Mouse (Mus musculus): ENCODE data around the gene Aif1. TPM values are rescaled to one million over a fixed set of nuclear protein-coding genes. Genes with fewer than 3 reads are reported as not detected.

The Aif1 gene
- polyA plus RNA-seq, 1 experiment from 2014 or later = 22.8 TPM

- Histone ChIP-seq H3K9me3 (replicated peaks; ENCODE audit: control insufficient read depth, low read length) (no peaks in the 10 kb centered on the region), H3K27ac (ENCODE audit: low read length) (no peak overlapping the region), H3K36me3 (ENCODE audit: control insufficient read depth, insufficient read depth) (no peaks in the 10 kb centered on the region), H3K4me3 (ENCODE audit: low read depth, low read length) (no peak overlapping the region), H3K9ac (ENCODE audit: low read depth, low read length) (no peak overlapping the region), H3K27me3 (ENCODE audit: control insufficient read depth, insufficient read depth, low read depth, low read length) (peaks cover 58% of the 10 kb centered on the region), H3K4me2 (ENCODE audit: low read depth, low read length) (no peak overlapping the region), H3K4me1 (ENCODE audit: control insufficient read depth, low read depth, low read length) (peaks cover 9% of the 10 kb centered on the region)
- WGBS (ENCODE audit: insufficient replicate concordance) = 69% methylated on average over 8 of the region's 8 CpGs
- ATAC-seq (ENCODE audit: low read depth) = no peak
Measured at GRCm38 (mm10) chr17:35198946-35199345, 23.1 kb upstream of the Aif1 start.

GRCm38 (mm10) chr17:35198029-35198428 is 22.2 kb upstream of the Aif1 start:
- Histone ChIP-seq H3K36me3 (ENCODE audit: control insufficient read depth, insufficient read depth) (no peaks in the 10 kb centered on the region), H3K27ac (ENCODE audit: low read length) (no peak overlapping the region), H3K9me3 (replicated peaks; ENCODE audit: control insufficient read depth, low read length) (no peaks in the 10 kb centered on the region), H3K4me2 (ENCODE audit: low read depth, low read length) (no peak overlapping the region), H3K27me3 (ENCODE audit: control insufficient read depth, insufficient read depth, low read depth, low read length) (peaks cover 52% of the 10 kb centered on the region), H3K9ac (ENCODE audit: low read depth, low read length) (no peak overlapping the region), H3K4me1 (ENCODE audit: control insufficient read depth, low read depth, low read length) (peaks cover 9% of the 10 kb centered on the region), H3K4me3 (ENCODE audit: low read depth, low read length) (no peak overlapping the region)
- ATAC-seq (ENCODE audit: low read depth) = no peak
- WGBS (ENCODE audit: insufficient replicate concordance) = 54% methylated on average over 7 of the region's 7 CpGs

- Histone ChIP-seq H3K4me1 (ENCODE audit: control insufficient read depth, low read depth, low read length) (peaks cover 9% of the 10 kb centered on the region), H3K27ac (ENCODE audit: low read length) (no peak overlapping the region), H3K4me3 (ENCODE audit: low read depth, low read length) (no peak overlapping the region), H3K36me3 (ENCODE audit: control insufficient read depth, insufficient read depth) (no peaks in the 10 kb centered on the region), H3K9ac (ENCODE audit: low read depth, low read length) (no peak overlapping the region), H3K4me2 (ENCODE audit: low read depth, low read length) (no peak overlapping the region), H3K27me3 (ENCODE audit: control insufficient read depth, insufficient read depth, low read depth, low read length) (peaks cover 49% of the 10 kb centered on the region), H3K9me3 (replicated peaks; ENCODE audit: control insufficient read depth, low read length) (no peaks in the 10 kb centered on the region)
- ATAC-seq (ENCODE audit: low read depth) = no peak
- WGBS (ENCODE audit: insufficient replicate concordance) = 26% methylated on average over 6 of the region's 6 CpGs
Measured at GRCm38 (mm10) chr17:35197126-35197525, 21.3 kb upstream of the Aif1 start.

- Histone ChIP-seq H3K4me1 (ENCODE audit: control insufficient read depth, low read depth, low read length) (peaks cover 9% of the 10 kb centered on the region), H3K9ac (ENCODE audit: low read depth, low read length) (peak overlapping the region; percentile 55; the same call in 1 of the 2 replicates), H3K36me3 (ENCODE audit: control insufficient read depth, insufficient read depth) (no peaks in the 10 kb centered on the region), H3K27me3 (ENCODE audit: control insufficient read depth, insufficient read depth, low read depth, low read length) (peaks cover 41% of the 10 kb centered on the region), H3K4me3 (ENCODE audit: low read depth, low read length) (peak overlapping the region; percentile 55), H3K9me3 (replicated peaks; ENCODE audit: control insufficient read depth, low read length) (no peaks in the 10 kb centered on the region), H3K4me2 (ENCODE audit: low read depth, low read length) (peak overlapping the region; percentile 76), H3K27ac (ENCODE audit: low read length) (no peak overlapping the region)
- 31% methylated on average over 9 of the region's 9 CpGs for WGBS (ENCODE audit: insufficient replicate concordance)
- 0 out of 2 replicates have a peak, but pooled peaks have one; percentile 4 for ATAC-seq (ENCODE audit: low read depth)
Measured at GRCm38 (mm10) chr17:35196321-35196641, 20.4 kb upstream of the Aif1 start.

GRCm38 (mm10) chr17:35195631-35196320 is 19.9 kb upstream of the Aif1 start:
- Histone ChIP-seq H3K27ac (ENCODE audit: low read length) (peak overlapping the region; percentile 24; the same call in 1 of the 2 replicates), H3K4me2 (ENCODE audit: low read depth, low read length) (peak overlapping the region; percentile 76), H3K4me1 (ENCODE audit: control insufficient read depth, low read depth, low read length) (peaks cover 9% of the 10 kb centered on the region), H3K27me3 (ENCODE audit: control insufficient read depth, insufficient read depth, low read depth, low read length) (peaks cover 36% of the 10 kb centered on the region), H3K4me3 (ENCODE audit: low read depth, low read length) (peak overlapping the region; percentile 55), H3K9me3 (replicated peaks; ENCODE audit: control insufficient read depth, low read length) (no peaks in the 10 kb centered on the region), H3K36me3 (ENCODE audit: control insufficient read depth, insufficient read depth) (no peaks in the 10 kb centered on the region), H3K9ac (ENCODE audit: low read depth, low read length) (peak overlapping the region; percentile 55)
- peak; percentile 75 for ATAC-seq (ENCODE audit: low read depth)
- WGBS (ENCODE audit: insufficient replicate concordance) = under 1% methylated on average over 66 of the region's 66 CpGs

- Histone ChIP-seq H3K27me3 (ENCODE audit: control insufficient read depth, insufficient read depth, low read depth, low read length) (peaks cover 31% of the 10 kb centered on the region), H3K36me3 (ENCODE audit: control insufficient read depth, insufficient read depth) (no peaks in the 10 kb centered on the region), H3K9ac (ENCODE audit: low read depth, low read length) (peak overlapping the region; percentile 55), H3K4me3 (ENCODE audit: low read depth, low read length) (peak overlapping the region; percentile 55), H3K4me1 (ENCODE audit: control insufficient read depth, low read depth, low read length) (peaks cover 11% of the 10 kb centered on the region), H3K27ac (ENCODE audit: low read length) (peak overlapping the region; percentile 24; the same call in 1 of the 2 replicates), H3K9me3 (replicated peaks; ENCODE audit: control insufficient read depth, low read length) (no peaks in the 10 kb centered on the region), H3K4me2 (ENCODE audit: low read depth, low read length) (peak overlapping the region; percentile 76)
- ATAC-seq (ENCODE audit: low read depth) = peak; percentile 10; the same call in 1 of the 2 replicates
- 35% methylated on average over 18 of the region's 19 CpGs for WGBS (ENCODE audit: insufficient replicate concordance)
Measured at GRCm38 (mm10) chr17:35194844-35195630, 19.2 kb upstream of the Aif1 start.

- whole genome bisulfite sequencing (ENCODE audit: insufficient replicate concordance) = 37% methylated on average over 27 of the region's 28 CpGs
- peak within 1 kb of the TSS; percentile 55 for H3K9ac ChIP-seq (ENCODE audit: low read depth, low read length)
- ATAC-seq (ENCODE audit: low read depth) = no peak
Measured at GRCm38 (mm10) chr17:35193881-35194843, 18.3 kb upstream of the Aif1 start, which contains the start of gene Ltb. TSS of gene Ltb (plus strand) at chr17:35194439.

GRCm38 (mm10) chr17:35192924-35193323 is 17.1 kb upstream of the Aif1 start:
- H3K4me3 ChIP-seq (ENCODE audit: low read depth, low read length) = no peak overlapping the region
- H3K36me3 ChIP-seq (ENCODE audit: control insufficient read depth, insufficient read depth) = no peaks in the 10 kb centered on the region
- peaks cover 12% of the 10 kb centered on the region for H3K4me1 ChIP-seq (ENCODE audit: control insufficient read depth, low read depth, low read length)
- H3K4me2 ChIP-seq (ENCODE audit: low read depth, low read length) = no peak overlapping the region
- WGBS (ENCODE audit: insufficient replicate concordance) = 40% methylated on average over 5 of the region's 5 CpGs
- H3K27ac ChIP-seq (ENCODE audit: low read length) = peak overlapping the region; percentile 64
- no peak overlapping the region for H3K9ac ChIP-seq (ENCODE audit: low read depth, low read length)
- ATAC-seq (ENCODE audit: low read depth) = no peak
- H3K9me3 ChIP-seq (replicated peaks; ENCODE audit: control insufficient read depth, low read length) = no peaks in the 10 kb centered on the region
- H3K27me3 ChIP-seq (ENCODE audit: control insufficient read depth, insufficient read depth, low read depth, low read length) = peaks cover 31% of the 10 kb centered on the region

More at GRCm38 (mm10) chr17:35193881-35194843, 18.3 kb upstream of the Aif1 start, which contains the start of gene Ltb:
- H3K4me3 ChIP-seq (ENCODE audit: low read depth, low read length) = peak within 1 kb of the TSS; percentile 55
- H3K27ac ChIP-seq (ENCODE audit: low read length) = peak within 1 kb of the TSS; percentile 34
- no peaks in the 10 kb centered on the region for H3K36me3 ChIP-seq (ENCODE audit: control insufficient read depth, insufficient read depth)
- peak within 1 kb of the TSS; percentile 76 for H3K4me2 ChIP-seq (ENCODE audit: low read depth, low read length)
- no peaks in the 10 kb centered on the region for H3K9me3 ChIP-seq (replicated peaks; ENCODE audit: control insufficient read depth, low read length)
- peaks cover 31% of the 10 kb centered on the region for H3K27me3 ChIP-seq (ENCODE audit: control insufficient read depth, insufficient read depth, low read depth, low read length)
- peaks cover 12% of the 10 kb centered on the region for H3K4me1 ChIP-seq (ENCODE audit: control insufficient read depth, low read depth, low read length)
